Mouse (Mus musculus) adrenal gland, postnatal 25 days (tissue): Measurements from ENCODE around the gene Smtnl2. TPM values are rescaled to one million over a fixed set of nuclear protein-coding genes. Genes with fewer than 3 reads are reported as not detected.
"Not testable (repeated sequence)": the region's sequence is repeated elsewhere in the genome, so short reads cannot be mapped to it uniquely, and the experiment has no call there.

ENCODE experiments used
- DNase-seq: peaks from one replicate; pipeline ENCODE4 v3.0.0; 2021; ENCODE audit warnings: mixed read lengths
- microRNA-seq, 2 experiments: library from miRNA; unstranded; fragments of <30 nt; microRNA quantifications; one replicate each; pipeline ENCODE4 v1.2.0; 2021
- total RNA-seq: library from RNA; stranded (reverse); gene quantifications from 2 replicates; pipeline ENCODE4 v1.2.3, GENCODE M21; 2021

The Smtnl2 gene
- total RNA-seq, 1 experiment from 2014 or later: 2.6 TPM

GRCm38 (mm10) chr11:72361385-72362346 lies 49.8 kb downstream of the Smtnl2 start:
- peak; percentile 66 for DNase-seq

DNA sequence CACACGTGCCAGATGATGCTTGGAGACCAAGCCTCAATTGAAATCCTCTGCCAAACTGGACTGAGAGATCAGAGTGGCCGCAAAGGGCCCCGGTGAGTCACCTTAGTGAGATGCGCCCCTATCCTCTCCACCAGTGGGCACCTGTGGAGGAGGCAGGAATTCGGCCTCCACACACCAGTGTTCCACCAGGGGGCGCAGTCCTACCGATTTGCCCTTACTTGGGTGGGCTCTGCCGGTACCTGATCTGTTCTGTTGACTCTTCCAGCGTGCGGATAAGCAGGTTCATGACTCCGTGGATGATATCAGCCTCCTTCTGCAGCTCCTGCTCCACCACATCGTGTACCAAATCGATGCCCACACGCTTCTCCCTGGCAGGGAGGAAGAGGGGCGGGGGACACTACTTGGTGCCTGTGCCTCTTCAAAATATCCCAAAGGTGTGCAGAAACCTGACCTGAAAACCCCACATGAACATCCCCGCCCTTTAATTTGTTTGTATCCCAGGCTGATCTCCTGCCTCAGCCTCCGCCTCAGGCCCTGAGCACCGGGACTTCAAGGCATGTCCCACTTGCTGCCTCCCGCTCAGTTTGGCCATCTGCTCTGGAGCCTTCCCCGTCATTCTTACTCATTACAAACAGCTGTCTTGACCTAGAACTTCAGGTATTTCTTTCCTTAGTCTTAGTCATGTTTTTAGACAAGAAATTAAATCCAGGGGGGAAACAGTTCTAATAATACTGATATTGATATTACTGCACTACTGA lies 56.4 kb downstream of the Smtnl2 start:
- peak; percentile 82 for DNase-seq

GRCm38 (mm10) chr11:72353186-72353585 lies 58.3 kb downstream of the Smtnl2 start:
- no peak for DNase-seq

DNA sequence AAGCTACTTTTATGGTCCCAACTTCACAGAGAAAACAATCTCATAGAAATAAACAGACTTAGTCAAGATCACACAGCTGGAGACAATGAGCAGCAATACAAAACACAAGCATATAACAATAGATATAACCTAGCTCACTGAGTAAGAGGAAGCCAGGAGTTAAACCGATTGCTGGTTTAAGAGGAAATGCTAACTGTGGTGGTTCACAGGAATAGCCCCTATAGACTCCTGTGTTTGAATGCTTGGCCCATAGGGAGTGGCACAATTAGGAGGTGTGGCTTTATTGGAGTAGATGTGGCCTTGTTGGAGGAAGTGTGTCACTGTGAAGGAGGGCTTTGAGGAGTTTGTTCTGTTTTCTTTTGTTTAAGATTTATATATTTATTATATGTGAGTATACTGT lies 59.2 kb downstream of the Smtnl2 start:
- DNase-seq: no peak

DNA sequence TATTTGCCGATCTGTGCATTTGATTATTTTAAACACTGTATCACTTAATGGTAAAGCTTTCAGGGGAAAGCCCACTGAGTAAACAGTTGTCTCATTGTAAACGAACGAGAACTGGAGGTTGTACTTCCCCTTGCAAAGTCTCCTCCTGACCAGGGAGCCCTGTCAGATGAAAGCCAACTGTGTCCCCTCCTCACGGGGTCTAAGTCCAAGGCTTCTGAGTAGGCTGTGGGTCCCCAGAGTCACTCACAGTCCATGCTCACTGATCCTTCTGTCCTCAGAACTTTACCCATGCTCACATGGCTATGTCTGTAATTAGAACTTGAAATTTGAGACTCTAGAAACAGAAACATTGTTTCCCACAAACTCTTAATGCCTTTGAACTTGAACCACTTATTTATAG lies 61.9 kb downstream of the Smtnl2 start:
- no peak for DNase-seq

DNA sequence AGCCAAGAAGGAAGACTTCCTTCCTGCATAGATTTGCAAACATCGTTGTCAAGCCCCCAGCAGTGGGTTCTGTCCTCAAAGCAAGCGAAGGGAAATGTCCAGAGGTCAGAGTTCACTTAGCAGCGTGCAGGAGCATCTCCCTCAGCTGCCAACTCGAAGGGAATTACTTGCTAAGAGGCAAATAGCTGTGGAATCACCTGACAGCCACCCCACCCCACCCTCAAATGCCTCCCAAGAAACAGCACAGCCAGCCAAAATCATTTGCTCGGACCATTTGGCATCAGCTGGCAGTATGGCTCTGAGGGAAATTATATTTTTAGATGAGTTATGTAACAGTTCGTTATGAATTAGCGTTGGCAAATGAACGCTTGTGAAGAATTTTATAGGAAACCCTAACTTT lies 62.5 kb downstream of the Smtnl2 start:
- DNase-seq: no peak

- no peak for DNase-seq
Observed at GRCm38 (mm10) chr11:72348563-72348962, 63.0 kb downstream of the Smtnl2 start.

DNA sequence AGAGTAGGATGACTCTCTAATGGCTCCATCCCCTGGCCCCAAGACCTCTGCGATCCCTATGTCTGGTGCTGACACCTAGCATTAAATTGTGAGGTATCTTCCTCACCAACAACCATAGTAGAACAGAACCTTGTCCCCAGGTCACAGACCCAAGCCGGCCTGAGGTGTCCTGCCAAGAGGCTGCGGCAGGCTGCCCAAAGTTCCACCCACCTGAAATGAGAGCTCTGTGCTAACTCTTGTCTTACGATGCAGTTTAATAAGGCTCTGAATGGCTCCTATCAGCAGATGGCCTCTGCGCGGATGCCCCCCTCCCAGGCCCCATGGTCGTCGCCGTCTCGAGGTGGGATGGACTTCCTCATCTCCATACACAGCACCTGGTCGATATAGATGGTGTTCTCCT lies 67.0 kb downstream of the Smtnl2 start:
- no peak for DNase-seq

- peak; percentile 60 for DNase-seq
Observed at GRCm38 (mm10) chr11:72343904-72344303, 67.6 kb downstream of the Smtnl2 start.

DNA sequence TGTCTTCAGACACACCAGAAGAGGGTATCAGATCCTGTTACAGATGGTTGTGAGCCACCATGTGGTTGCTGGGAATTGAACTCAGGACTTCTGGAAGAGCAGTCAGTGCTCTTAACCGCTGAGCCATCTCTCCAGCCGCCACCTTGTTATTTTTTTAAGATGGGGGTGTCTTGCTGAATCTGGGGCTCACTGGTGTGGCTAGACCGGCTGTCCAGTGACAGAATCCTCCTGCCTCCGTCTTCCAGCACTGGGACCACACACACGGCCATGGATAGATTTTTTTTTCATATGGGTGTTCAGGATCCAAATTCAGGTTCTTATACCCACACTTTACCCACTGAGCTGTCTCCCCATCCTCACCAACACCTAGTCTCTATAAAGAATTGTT lies 68.3 kb downstream of the Smtnl2 start:
- not testable (repeated sequence) for DNase-seq

DNA sequence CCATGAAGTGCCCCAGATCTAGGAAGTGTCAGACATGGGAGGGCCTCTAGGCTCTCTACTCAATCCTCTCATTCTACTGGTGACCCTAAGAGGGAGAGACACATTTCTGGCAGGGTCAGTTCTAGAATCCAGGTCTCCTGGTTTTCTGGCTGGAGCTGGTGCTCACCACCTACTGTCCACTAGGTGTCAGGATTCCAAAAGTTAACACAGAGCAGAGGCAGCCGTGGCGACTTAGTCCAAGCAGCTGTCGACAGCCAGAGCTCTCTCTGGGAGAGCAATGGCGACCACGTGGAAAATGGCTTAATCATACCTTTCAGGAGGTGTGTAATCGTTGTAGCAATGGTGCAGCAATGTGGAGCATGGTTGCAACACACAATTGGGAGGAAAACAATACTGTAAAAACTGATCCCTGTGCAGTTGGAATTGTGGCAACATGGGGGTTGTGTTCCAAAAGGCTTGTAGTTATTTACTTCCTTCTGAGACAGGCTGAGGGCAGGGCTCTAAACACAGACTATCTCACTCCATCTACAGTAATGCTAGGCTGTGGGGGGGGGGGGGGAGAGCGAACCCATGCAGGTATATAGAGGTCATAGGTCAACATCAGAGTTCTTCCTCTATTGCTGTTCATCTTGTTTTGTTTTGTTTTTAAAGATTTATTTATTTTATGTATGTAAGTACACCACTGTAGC lies 68.8 kb downstream of the Smtnl2 start:
- peak; percentile 49 for DNase-seq

GRCm38 (mm10) chr11:72339716-72340115 lies 71.8 kb downstream of the Smtnl2 start:
- no peak for DNase-seq

Small RNA genes lying within 50 kb of the gene (microRNA-seq; reads per million reads assigned to microRNA genes)
- 0 reads per million in 2 experiments for gene Mir6338

Other genes starting within 250 kb of the Smtnl2 start
- 1.0 and 1.2 TPM in 2 replicates for gene Gm43951, start 204.9 kb downstream of the Smtnl2 start, total RNA-seq
- gene 4933427D14Rik, start 204.3 kb downstream of the Smtnl2 start, total RNA-seq: 12.3 and 12.5 TPM in 2 replicates
- 70.6 and 78.6 TPM in 2 replicates for gene Txndc17, start 204.2 kb downstream of the Smtnl2 start, total RNA-seq
- gene Med31, start 196.1 kb downstream of the Smtnl2 start, total RNA-seq: 13.3 and 15.7 TPM in 2 replicates
- gene Slc13a5, start 144.5 kb downstream of the Smtnl2 start, total RNA-seq: 0.15 TPM in 1 of 2 replicates, not detected in the other
- gene Xaf1, start 110.1 kb downstream of the Smtnl2 start, total RNA-seq: 23.7 and 28.4 TPM in 2 replicates
- gene Fbxo39, start 97.3 kb downstream of the Smtnl2 start, total RNA-seq: 0.18 TPM in 1 of 2 replicates, not detected in the other
- gene Tekt1, start 49.3 kb downstream of the Smtnl2 start, total RNA-seq: 0.21 TPM in 1 of 2 replicates, not detected in the other
- 3.7 and 4.4 TPM in 2 replicates for gene Ggt6, start 23.8 kb upstream of the Smtnl2 start, total RNA-seq
- gene Mybbp1a, start 29.6 kb upstream of the Smtnl2 start, total RNA-seq: 83.9 and 101 TPM in 2 replicates
- gene Spns2, start 78.2 kb upstream of the Smtnl2 start, total RNA-seq: 2.2 and 3.3 TPM in 2 replicates
- gene Spns3, start 138.8 kb upstream of the Smtnl2 start, total RNA-seq: 0.24 TPM in 1 of 2 replicates, not detected in the other
- 47.8 and 49.2 TPM in 2 replicates for gene Ube2g1, start 195.6 kb upstream of the Smtnl2 start, total RNA-seq